Mouse (Mus musculus): ENCODE measurements at regions not wholly inside any gene's neighbourhood (a gene's known extent, or its start where the extent isn't known, plus 50 kb on each side); places are given as distances from the start of the nearest gene placed in this dataset.

GRCm38 (mm10) chr4:58631415-58631814 is 77.7 kb upstream of the Lpar1 start:
- TF ChIP-seq POLR2A (IDR thresholded peaks at IDR 0.05; ENCODE audit: insufficient read depth, low read length) (no peak), CTCF (IDR thresholded peaks at IDR 0.05; ENCODE audit: low read depth, low read length) (no peak), EP300 (IDR thresholded peaks at IDR 0.05; ENCODE audit: insufficient read depth, low read depth, low read length) (no peak)

Data from ES-Bruce4 (cell line).